Mouse (Mus musculus) kidney, postnatal 4 days (tissue): ENCODE data around the gene Cyp17a1.

Experiments used
- DNase-seq, 2 experiments: peaks; one replicate each; pipeline ENCODE4 v3.0.0; 2021; ENCODE audit warnings: mixed read lengths in 2 of 2

Cyp17a1 gene

GRCm38 (mm10) chr19:46641420-46642085, 31.4 kb downstream of the Cyp17a1 start:
- DNase-seq: peak; percentile 77 to 85

- no peak for DNase-seq
These were observed 32.2 kb downstream of the Cyp17a1 start for GRCm38 (mm10) chr19:46640780-46641179.

GRCm38 (mm10) chr19:46639496-46639895, 33.5 kb downstream of the Cyp17a1 start:
- DNase-seq: peak; percentile 36 to 47

GRCm38 (mm10) chr19:46639053-46639452, 33.9 kb downstream of the Cyp17a1 start:
- DNase-seq: no peak

GRCm38 (mm10) chr19:46637598-46637997, 35.4 kb downstream of the Cyp17a1 start:
- DNase-seq: no peak

- DNase-seq: peak; percentile 41 to 54
These were observed 37.2 kb downstream of the Cyp17a1 start for GRCm38 (mm10) chr19:46635766-46636165.

- no peak for DNase-seq
These were observed 41.3 kb downstream of the Cyp17a1 start for GRCm38 (mm10) chr19:46631637-46632036.

GRCm38 (mm10) chr19:46629807-46630206, 43.2 kb downstream of the Cyp17a1 start:
- DNase-seq: no peak

GRCm38 (mm10) chr19:46628403-46628802, 44.6 kb downstream of the Cyp17a1 start:
- no peak for DNase-seq

- peak in 1 of 2 experiments; percentile 39 for DNase-seq
These were observed 47.5 kb downstream of the Cyp17a1 start for GRCm38 (mm10) chr19:46625519-46625918.

GRCm38 (mm10) chr19:46625015-46625414, 48.0 kb downstream of the Cyp17a1 start:
- DNase-seq: no peak

GRCm38 (mm10) chr19:46623790-46624772, 48.9 kb downstream of the Cyp17a1 start:
- peak; percentile 64 to 74 for DNase-seq

GRCm38 (mm10) chr19:46623194-46623667, 49.7 kb downstream of the Cyp17a1 start:
- peak; percentile 53 to 69 for DNase-seq

GRCm38 (mm10) chr19:46622659-46623193, 50.2 kb downstream of the Cyp17a1 start:
- no peak for DNase-seq

GRCm38 (mm10) chr19:46621236-46622183, 51.5 kb downstream of the Cyp17a1 start:
- no peak for DNase-seq

GRCm38 (mm10) chr19:46620016-46620808, 52.8 kb downstream of the Cyp17a1 start:
- DNase-seq: no peak

- no peak for DNase-seq
These were observed 53.5 kb downstream of the Cyp17a1 start for GRCm38 (mm10) chr19:46619518-46619917.

GRCm38 (mm10) chr19:46619001-46619400, 54.0 kb downstream of the Cyp17a1 start:
- peak; percentile 32 to 50 for DNase-seq

- DNase-seq: no peak
These were observed 54.6 kb downstream of the Cyp17a1 start for GRCm38 (mm10) chr19:46618322-46618721.

GRCm38 (mm10) chr19:46617361-46617760, 55.6 kb downstream of the Cyp17a1 start:
- no peak for DNase-seq
